Mouse (Mus musculus): ENCODE data around the gene Slc12a7. TPM values are rescaled to one million over a fixed set of nuclear protein-coding genes. Genes with fewer than 3 reads are reported as not detected.

Gene Slc12a7
- 17.9 and 19.7 TPM in 2 replicates for polyA plus RNA-seq (2014; fragmentation: Nextera tagmentation; extraction: Ambion mirVana)

GRCm38 (mm10) chr13:73732742-73733700 lies at the start of gene Slc12a7:
TSS of gene Slc12a7 (plus strand) at chr13:73733094.
- no peaks in the 10 kb centered on the region for H3K36me3 ChIP-seq (ENCODE audit: insufficient read depth)
- no peak within 1 kb of the TSS for H3K27ac ChIP-seq (ENCODE audit: low read depth)
- no peaks in the 10 kb centered on the region for H3K4me1 ChIP-seq (ENCODE audit: insufficient read depth)
- H3K4me3 ChIP-seq (ENCODE audit: low read depth, low read length) = peak within 1 kb of the TSS; percentile 32
- no peaks in the 10 kb centered on the region for H3K9me3 ChIP-seq (ENCODE audit: low read depth, low read length)
- peak within 1 kb of the TSS; percentile 6; the same call in 1 of the 2 replicates for H3K9ac ChIP-seq
- no peak for TF ChIP-seq CTCF (IDR thresholded peaks at IDR 0.05; ENCODE audit: low read depth)
- peak; percentile 71; the same call in 1 of the 2 replicates for ATAC-seq (ENCODE audit: insufficient read depth)
- peaks cover 11% of the 10 kb centered on the region; the same call in 1 of the 2 replicates for H3K27me3 ChIP-seq (ENCODE audit: insufficient read depth, low read length)
- peak; percentile 51 for DNase-seq
- 5% methylated on average over 45 of the region's 48 CpGs for WGBS
- H3K4me2 ChIP-seq = peak within 1 kb of the TSS; percentile 63

- Histone ChIP-seq H3K9me3 (ENCODE audit: low read depth, low read length) (no peaks in the 10 kb centered on the region), H3K27ac (ENCODE audit: low read depth) (no peak overlapping the region), H3K9ac (no peak overlapping the region), H3K4me1 (ENCODE audit: insufficient read depth) (no peaks in the 10 kb centered on the region), H3K36me3 (ENCODE audit: insufficient read depth) (no peaks in the 10 kb centered on the region), H3K4me2 (no peak overlapping the region), H3K27me3 (ENCODE audit: insufficient read depth, low read length) (no peaks in the 10 kb centered on the region), H3K4me3 (ENCODE audit: low read depth, low read length) (no peak overlapping the region)
- TF ChIP-seq CTCF (IDR thresholded peaks at IDR 0.05; ENCODE audit: low read depth) = no peak
- WGBS = 81% methylated on average over 11 of the region's 11 CpGs
- no peak for DNase-seq
- no peak for ATAC-seq (ENCODE audit: insufficient read depth)
Measured at GRCm38 (mm10) chr13:73683682-73684081, 49.2 kb upstream of the Slc12a7 start.

DNA sequence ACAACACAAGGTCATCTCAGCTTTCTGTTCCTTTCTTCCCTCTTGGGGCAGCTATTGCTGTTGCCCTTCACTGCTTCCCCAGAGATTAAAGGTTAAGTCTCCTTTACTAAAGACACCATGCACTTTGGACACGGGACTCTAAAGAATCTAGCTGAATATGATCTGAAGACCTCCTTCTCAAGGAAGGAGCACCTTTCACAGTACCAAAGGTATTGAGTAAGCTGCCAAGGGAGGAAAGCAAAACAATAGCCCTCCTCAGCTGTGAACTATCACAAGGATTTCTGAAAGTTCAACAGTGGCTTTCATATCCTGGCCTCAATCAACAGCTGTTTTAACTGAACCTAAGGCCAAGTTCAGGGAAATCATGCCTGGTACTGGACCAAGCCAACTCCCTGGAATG lies 48.5 kb upstream of the Slc12a7 start:
- Histone ChIP-seq H3K36me3 (ENCODE audit: insufficient read depth) (no peaks in the 10 kb centered on the region), H3K27me3 (ENCODE audit: insufficient read depth, low read length) (no peaks in the 10 kb centered on the region), H3K4me1 (ENCODE audit: insufficient read depth) (no peaks in the 10 kb centered on the region), H3K9me3 (ENCODE audit: low read depth, low read length) (no peaks in the 10 kb centered on the region), H3K4me2 (no peak overlapping the region), H3K9ac (no peak overlapping the region), H3K27ac (ENCODE audit: low read depth) (no peak overlapping the region), H3K4me3 (ENCODE audit: low read depth, low read length) (no peak overlapping the region)
- no peak for ATAC-seq (ENCODE audit: insufficient read depth)
- no peak for TF ChIP-seq CTCF (IDR thresholded peaks at IDR 0.05; ENCODE audit: low read depth)
- DNase-seq = no peak
- 68% methylated on average over 1 of the region's 1 CpGs for WGBS

DNA sequence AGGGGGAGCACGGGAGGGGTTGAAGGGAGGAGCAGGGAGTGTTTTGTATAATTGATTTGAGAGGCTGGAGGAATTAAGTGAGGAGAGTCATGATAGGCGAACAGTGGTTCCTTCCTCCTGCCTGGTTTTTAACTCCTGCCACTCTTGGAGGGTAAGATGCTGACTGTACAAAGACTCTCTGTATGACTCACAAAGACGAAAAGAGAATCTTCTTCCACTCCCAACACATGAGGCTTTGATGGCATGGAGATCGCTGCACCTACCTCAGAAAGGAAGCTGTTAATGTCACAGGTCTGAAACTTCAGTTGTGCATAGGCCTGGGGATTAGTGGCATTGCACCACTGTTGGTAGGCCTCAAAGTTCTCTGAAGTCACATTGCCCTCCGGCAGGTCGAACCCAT lies 47.4 kb upstream of the Slc12a7 start:
- WGBS = 71% methylated on average over 6 of the region's 6 CpGs
- DNase-seq = no peak
- TF ChIP-seq CTCF (IDR thresholded peaks at IDR 0.05; ENCODE audit: low read depth) = no peak
- Histone ChIP-seq H3K36me3 (ENCODE audit: insufficient read depth) (no peaks in the 10 kb centered on the region), H3K27ac (ENCODE audit: low read depth) (no peak overlapping the region), H3K9me3 (ENCODE audit: low read depth, low read length) (no peaks in the 10 kb centered on the region), H3K4me3 (ENCODE audit: low read depth, low read length) (no peak overlapping the region), H3K9ac (no peak overlapping the region), H3K27me3 (ENCODE audit: insufficient read depth, low read length) (no peaks in the 10 kb centered on the region), H3K4me1 (ENCODE audit: insufficient read depth) (no peaks in the 10 kb centered on the region), H3K4me2 (no peak overlapping the region)
- no peak for ATAC-seq (ENCODE audit: insufficient read depth)

DNA sequence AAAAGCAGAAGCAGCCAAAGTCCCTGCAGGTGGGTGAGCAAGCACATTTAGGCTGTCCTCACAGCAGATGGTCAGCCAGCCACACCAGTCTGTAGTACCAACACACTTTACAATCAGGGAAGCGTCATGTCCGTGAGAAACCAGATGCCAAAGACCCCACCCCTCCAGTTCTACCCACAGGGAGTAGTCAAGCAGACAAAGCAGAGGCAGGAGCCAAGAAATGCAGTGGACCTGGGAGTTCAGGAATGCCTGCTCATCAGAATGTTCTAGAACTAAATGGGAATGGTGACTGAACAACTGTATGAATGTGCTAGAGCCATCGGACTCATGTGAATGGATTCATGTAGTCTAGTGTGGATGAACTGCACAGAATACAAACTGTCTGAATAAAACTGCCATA lies 45.3 kb upstream of the Slc12a7 start:
- Histone ChIP-seq H3K9ac (no peak overlapping the region), H3K4me2 (no peak overlapping the region), H3K4me1 (ENCODE audit: insufficient read depth) (no peaks in the 10 kb centered on the region), H3K27ac (ENCODE audit: low read depth) (no peak overlapping the region), H3K4me3 (ENCODE audit: low read depth, low read length) (no peak overlapping the region), H3K27me3 (ENCODE audit: insufficient read depth, low read length) (no peaks in the 10 kb centered on the region), H3K36me3 (ENCODE audit: insufficient read depth) (no peaks in the 10 kb centered on the region), H3K9me3 (ENCODE audit: low read depth, low read length) (no peaks in the 10 kb centered on the region)
- ATAC-seq (ENCODE audit: insufficient read depth) = no peak
- TF ChIP-seq CTCF (IDR thresholded peaks at IDR 0.05; ENCODE audit: low read depth) = no peak
- WGBS = 62% methylated on average over 3 of the region's 3 CpGs
- DNase-seq = no peak

GRCm38 (mm10) chr13:73688934-73689333 lies 44.0 kb upstream of the Slc12a7 start:
- no peak for ATAC-seq (ENCODE audit: insufficient read depth)
- no peaks in the 10 kb centered on the region for H3K4me1 ChIP-seq (ENCODE audit: insufficient read depth)
- no peak for DNase-seq
- no peak overlapping the region for H3K4me3 ChIP-seq (ENCODE audit: low read depth, low read length)
- no peaks in the 10 kb centered on the region for H3K9me3 ChIP-seq (ENCODE audit: low read depth, low read length)
- TF ChIP-seq CTCF (IDR thresholded peaks at IDR 0.05; ENCODE audit: low read depth) = no peak
- H3K27ac ChIP-seq (ENCODE audit: low read depth) = no peak overlapping the region
- no peak overlapping the region for H3K4me2 ChIP-seq
- no peak overlapping the region for H3K9ac ChIP-seq
- no peaks in the 10 kb centered on the region for H3K36me3 ChIP-seq (ENCODE audit: insufficient read depth)
- 74% methylated on average over 4 of the region's 4 CpGs for WGBS
- no peaks in the 10 kb centered on the region for H3K27me3 ChIP-seq (ENCODE audit: insufficient read depth, low read length)

GRCm38 (mm10) chr13:73692249-73692868 lies 40.5 kb upstream of the Slc12a7 start:
- Histone ChIP-seq H3K9ac (no peak overlapping the region), H3K27me3 (ENCODE audit: insufficient read depth, low read length) (no peaks in the 10 kb centered on the region), H3K4me3 (ENCODE audit: low read depth, low read length) (no peak overlapping the region), H3K4me2 (no peak overlapping the region), H3K4me1 (ENCODE audit: insufficient read depth) (no peaks in the 10 kb centered on the region), H3K36me3 (ENCODE audit: insufficient read depth) (no peaks in the 10 kb centered on the region), H3K27ac (ENCODE audit: low read depth) (no peak overlapping the region), H3K9me3 (ENCODE audit: low read depth, low read length) (no peaks in the 10 kb centered on the region)
- ATAC-seq (ENCODE audit: insufficient read depth) (peak; percentile 89), DNase-seq (peak; percentile 76)
- 23% methylated on average over 10 of the region's 10 CpGs for WGBS
- TF ChIP-seq CTCF (IDR thresholded peaks at IDR 0.05; ENCODE audit: low read depth) = peak; percentile 79
